Mouse (Mus musculus): ENCODE results near the gene Cntnap1. TPM values are rescaled to one million over a fixed set of nuclear protein-coding genes. Genes with fewer than 3 reads are reported as not detected.
A peak's percentile ranks its signal among the peaks of the same experiment; 100 is the strongest.

Gene Cntnap1
- polyA plus RNA-seq, 1 experiment: 1.4 TPM

DNA sequence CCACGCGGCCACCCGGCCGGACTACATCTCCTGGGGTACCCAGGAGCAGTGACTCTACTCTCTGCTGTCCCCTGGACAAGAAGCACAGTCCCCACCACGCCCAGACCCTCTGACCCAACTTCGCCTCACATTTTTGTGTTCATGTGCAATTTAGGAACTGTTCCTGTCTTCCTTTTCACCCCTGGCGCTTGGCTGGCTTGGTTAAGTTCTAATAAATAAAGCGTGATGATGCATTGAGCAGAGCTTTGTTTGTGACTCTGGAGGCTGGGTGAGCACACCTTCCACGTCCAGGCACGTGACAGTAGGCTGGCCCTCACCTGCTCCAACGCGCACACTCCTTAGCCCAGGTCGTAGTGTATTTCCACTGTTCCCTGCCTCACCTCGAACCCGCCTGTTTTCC is 8.8 kb upstream of the Cntnap1 start:
- WGBS: 91% methylated on average over 15 of the region's 15 CpGs
- TF ChIP-seq CTCF (IDR thresholded peaks at IDR 0.05; ENCODE audit: extremely low read depth, insufficient read depth, insufficient read length, insufficient replicate concordance) (no peak), POLR2A (IDR thresholded peaks at IDR 0.05; ENCODE audit: low read depth, low read length) (no peak)
- H3K4me3 ChIP-seq (ENCODE audit: extremely low read depth, insufficient read depth, insufficient read length): no peak overlapping the region
- H3K36me3 ChIP-seq (ENCODE audit: control insufficient read depth, insufficient read depth, low read length): no peaks in the 10 kb centered on the region
- H3K27ac ChIP-seq (ENCODE audit: insufficient read depth, low read length): no peak overlapping the region
- peaks cover 22% of the 10 kb centered on the region for H3K27me3 ChIP-seq (ENCODE audit: control insufficient read depth, insufficient read depth, low read length)
- DNase-seq (ENCODE audit: low read depth in 1 of 2, low spot score in 2 of 2): no peak
- peaks cover 6% of the 10 kb centered on the region for H3K4me1 ChIP-seq (ENCODE audit: control insufficient read depth, insufficient read depth, insufficient read length)

GRCm38 (mm10) chr11:101162301-101162700 is 8.0 kb upstream of the Cntnap1 start:
- no peak overlapping the region for H3K27ac ChIP-seq (ENCODE audit: insufficient read depth, low read length)
- peaks cover 22% of the 10 kb centered on the region for H3K27me3 ChIP-seq (ENCODE audit: control insufficient read depth, insufficient read depth, low read length)
- 73% methylated on average over 5 of the region's 5 CpGs for WGBS
- H3K36me3 ChIP-seq (ENCODE audit: control insufficient read depth, insufficient read depth, low read length): no peaks in the 10 kb centered on the region
- TF ChIP-seq POLR2A (IDR thresholded peaks at IDR 0.05; ENCODE audit: low read depth, low read length): no peak
- TF ChIP-seq CTCF (IDR thresholded peaks at IDR 0.05; ENCODE audit: extremely low read depth, insufficient read depth, insufficient read length, insufficient replicate concordance): no peak
- H3K4me1 ChIP-seq (ENCODE audit: control insufficient read depth, insufficient read depth, insufficient read length): peaks cover 6% of the 10 kb centered on the region
- no peak for DNase-seq (ENCODE audit: low read depth in 1 of 2, low spot score in 2 of 2)
- no peak overlapping the region for H3K4me3 ChIP-seq (ENCODE audit: extremely low read depth, insufficient read depth, insufficient read length)

- peaks cover 23% of the 10 kb centered on the region for H3K27me3 ChIP-seq (ENCODE audit: control insufficient read depth, insufficient read depth, low read length)
- 86% methylated on average over 5 of the region's 5 CpGs for WGBS
- no peak overlapping the region for H3K27ac ChIP-seq (ENCODE audit: insufficient read depth, low read length)
- H3K4me1 ChIP-seq (ENCODE audit: control insufficient read depth, insufficient read depth, insufficient read length): peaks cover 6% of the 10 kb centered on the region
- H3K4me3 ChIP-seq (ENCODE audit: extremely low read depth, insufficient read depth, insufficient read length): no peak overlapping the region
- TF ChIP-seq CTCF (IDR thresholded peaks at IDR 0.05; ENCODE audit: extremely low read depth, insufficient read depth, insufficient read length, insufficient replicate concordance) (no peak), POLR2A (IDR thresholded peaks at IDR 0.05; ENCODE audit: low read depth, low read length) (no peak)
- no peak for DNase-seq (ENCODE audit: low read depth in 1 of 2, low spot score in 2 of 2)
- H3K36me3 ChIP-seq (ENCODE audit: control insufficient read depth, insufficient read depth, low read length): no peaks in the 10 kb centered on the region
Measured at GRCm38 (mm10) chr11:101162772-101163171, 7.6 kb upstream of the Cntnap1 start.

GRCm38 (mm10) chr11:101163476-101164350 is 6.6 kb upstream of the Cntnap1 start:
- peaks cover 6% of the 10 kb centered on the region for H3K4me1 ChIP-seq (ENCODE audit: control insufficient read depth, insufficient read depth, insufficient read length)
- WGBS: 23% methylated on average over 49 of the region's 49 CpGs
- H3K27ac ChIP-seq (ENCODE audit: insufficient read depth, low read length): no peak overlapping the region
- no peaks in the 10 kb centered on the region for H3K36me3 ChIP-seq (ENCODE audit: control insufficient read depth, insufficient read depth, low read length)
- no peak for DNase-seq (ENCODE audit: low read depth in 1 of 2, low spot score in 2 of 2)
- peaks cover 26% of the 10 kb centered on the region for H3K27me3 ChIP-seq (ENCODE audit: control insufficient read depth, insufficient read depth, low read length)
- H3K4me3 ChIP-seq (ENCODE audit: extremely low read depth, insufficient read depth, insufficient read length): peak overlapping the region; percentile 3; the same call in 1 of the 2 replicates
- TF ChIP-seq POLR2A (IDR thresholded peaks at IDR 0.05; ENCODE audit: low read depth, low read length): no peak
- TF ChIP-seq CTCF (IDR thresholded peaks at IDR 0.05; ENCODE audit: extremely low read depth, insufficient read depth, insufficient read length, insufficient replicate concordance): no peak

DNA sequence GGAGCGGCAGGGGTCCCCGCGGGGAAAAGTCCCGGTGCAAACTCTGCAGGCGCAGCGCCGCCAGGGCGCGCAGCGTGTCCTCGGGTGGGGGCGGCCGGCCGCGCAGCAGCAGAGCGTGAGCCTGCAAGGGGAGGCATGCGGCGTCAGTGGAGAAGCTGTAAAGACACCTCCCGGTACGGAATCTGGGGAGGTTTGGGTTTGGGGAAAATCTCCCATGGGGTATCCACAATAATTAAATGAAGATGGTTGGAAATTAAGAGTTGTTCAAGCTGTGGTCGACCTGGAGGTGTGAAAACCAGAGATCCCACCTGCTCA is 6.0 kb upstream of the Cntnap1 start:
- no peaks in the 10 kb centered on the region for H3K36me3 ChIP-seq (ENCODE audit: control insufficient read depth, insufficient read depth, low read length)
- 35% methylated on average over 21 of the region's 21 CpGs for WGBS
- no peak for DNase-seq (ENCODE audit: low read depth in 1 of 2, low spot score in 2 of 2)
- H3K4me3 ChIP-seq (ENCODE audit: extremely low read depth, insufficient read depth, insufficient read length): peak overlapping the region; percentile 3; the same call in 1 of the 2 replicates
- TF ChIP-seq POLR2A (IDR thresholded peaks at IDR 0.05; ENCODE audit: low read depth, low read length) (no peak), CTCF (IDR thresholded peaks at IDR 0.05; ENCODE audit: extremely low read depth, insufficient read depth, insufficient read length, insufficient replicate concordance) (no peak)
- peaks cover 26% of the 10 kb centered on the region for H3K27me3 ChIP-seq (ENCODE audit: control insufficient read depth, insufficient read depth, low read length)
- no peak overlapping the region for H3K27ac ChIP-seq (ENCODE audit: insufficient read depth, low read length)
- peaks cover 6% of the 10 kb centered on the region for H3K4me1 ChIP-seq (ENCODE audit: control insufficient read depth, insufficient read depth, insufficient read length)

DNA sequence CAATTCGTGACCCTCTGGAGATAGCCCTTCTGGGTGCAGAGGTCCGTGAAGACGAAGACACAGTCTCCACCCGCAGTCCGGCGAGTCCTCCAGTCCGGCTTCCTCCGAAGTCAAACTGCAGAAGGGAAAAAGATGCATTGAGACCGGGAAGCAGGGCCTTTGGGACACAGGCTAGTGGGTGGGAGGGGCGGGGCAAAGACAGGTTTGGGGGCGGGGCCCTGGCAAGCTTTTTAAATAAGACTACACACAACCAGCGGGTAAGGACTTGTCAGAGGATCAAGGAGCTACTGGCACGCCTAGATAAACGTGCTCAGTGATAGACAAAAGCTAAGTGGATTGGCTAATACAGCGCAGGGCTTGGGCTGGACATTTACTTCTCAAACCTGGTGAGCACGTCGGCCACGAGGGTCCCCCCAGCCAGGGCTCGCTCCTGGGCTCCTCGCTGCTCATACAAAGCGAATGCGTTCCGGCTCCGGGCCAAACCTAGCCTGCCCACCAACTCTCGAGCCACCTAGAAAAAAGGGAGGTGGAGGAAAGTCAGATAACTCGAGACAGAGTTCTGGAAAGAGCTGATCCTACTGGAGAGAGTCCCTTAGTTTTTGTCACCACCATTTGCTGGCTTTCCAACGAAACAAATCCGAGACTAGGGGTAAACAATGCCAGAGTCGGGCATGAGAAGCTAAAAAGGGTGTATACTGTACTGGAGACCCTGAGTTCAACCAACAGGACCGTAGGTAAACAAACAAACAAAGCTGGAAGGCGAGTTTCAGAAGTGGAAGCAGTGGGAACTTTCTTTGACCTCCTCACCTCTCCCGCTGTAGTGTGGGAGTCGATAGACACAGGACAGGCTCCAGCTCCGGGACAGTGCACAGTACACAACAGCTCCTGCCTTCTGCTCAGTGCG is 5.4 kb upstream of the Cntnap1 start:
- WGBS: 27% methylated on average over 35 of the region's 35 CpGs
- H3K36me3 ChIP-seq (ENCODE audit: control insufficient read depth, insufficient read depth, low read length): no peaks in the 10 kb centered on the region
- no peak for DNase-seq (ENCODE audit: low read depth in 1 of 2, low spot score in 2 of 2)
- H3K4me3 ChIP-seq (ENCODE audit: extremely low read depth, insufficient read depth, insufficient read length): no peak overlapping the region
- H3K27me3 ChIP-seq (ENCODE audit: control insufficient read depth, insufficient read depth, low read length): peaks cover 32% of the 10 kb centered on the region
- H3K4me1 ChIP-seq (ENCODE audit: control insufficient read depth, insufficient read depth, insufficient read length): peaks cover 6% of the 10 kb centered on the region
- H3K27ac ChIP-seq (ENCODE audit: insufficient read depth, low read length): no peak overlapping the region
- TF ChIP-seq POLR2A (IDR thresholded peaks at IDR 0.05; ENCODE audit: low read depth, low read length) (no peak), CTCF (IDR thresholded peaks at IDR 0.05; ENCODE audit: extremely low read depth, insufficient read depth, insufficient read length, insufficient replicate concordance) (no peak)
